Mouse (Mus musculus) lung, embryonic 14.5 days (tissue): ENCODE measurements at regions not wholly inside any gene's neighbourhood (a gene's known extent, or its start where the extent isn't known, plus 50 kb on each side); places are given as distances from the start of the nearest gene placed in this dataset.
A peak's percentile ranks its signal among the peaks of the same experiment; 100 is the strongest.

Experiments used
- ATAC-seq: fragments of 200-750 bp; cut with Nextera tagmentation; 2 replicates; pipeline ENCODE4 v1.8.0; 2017; ENCODE audit warnings: mild to moderate bottlenecking, moderate TSS enrichment, moderate library complexity; ENCODE audit not compliant: insufficient read depth
- DNase-seq: peaks from one replicate; pipeline ENCODE4 v3.0.0-alpha.2; 2015
- H3K27ac ChIP-seq: fragments of 300-500 bp; sonication (generic); 2 replicates; pipeline ENCODE4 v1.5.1; 2014; ENCODE audit warnings: low read depth, mild to moderate bottlenecking, moderate library complexity
- H3K27me3 ChIP-seq: fragments of 300-500 bp; sonication (generic); 2 replicates; pipeline ENCODE4 v1.6.1; 2014; ENCODE audit warnings: low read length, control low read depth; ENCODE audit not compliant: insufficient read depth
- H3K36me3 ChIP-seq: fragments of 300-500 bp; sonication (generic); 2 replicates; pipeline ENCODE4 v1.6.1; 2014; ENCODE audit warnings: control low read depth; ENCODE audit not compliant: insufficient read depth
- H3K4me1 ChIP-seq: fragments of 300-500 bp; sonication (generic); 2 replicates; pipeline ENCODE4 v1.6.1; 2014; ENCODE audit warnings: antibody characterized with exemption, control low read depth; ENCODE audit not compliant: insufficient read depth
- H3K4me2 ChIP-seq: fragments of 300-500 bp; sonication (generic); 2 replicates; pipeline ENCODE4 v1.6.1; 2014; ENCODE audit warnings: mild to moderate bottlenecking
- H3K4me3 ChIP-seq: fragments of 300-500 bp; sonication (generic); 2 replicates; pipeline ENCODE4 v1.5.1; 2014; ENCODE audit warnings: low read depth, low read length
- H3K9ac ChIP-seq: fragments of 300-500 bp; sonication (generic); 2 replicates; pipeline ENCODE4 v1.6.1; 2014
- H3K9me3 ChIP-seq: fragments of 300-500 bp; sonication (generic); 2 replicates; pipeline ENCODE4 v1.6.1; 2016; ENCODE audit warnings: low read depth, low read length, control low read depth
- CTCF ChIP-seq: IDR thresholded peaks from 2 replicates; pipeline ENCODE4 v1.5.1; 2016; ENCODE audit warnings: antibody characterized with exemption, low read depth
- WGBS: fragments of 180-500 bp; shearing (Covaris S2); extraction: QIAGEN DNeasy Blood & Tissue Kit; methylation state at CpG from one replicate; pipeline ENCODE4 v1.1.7; 2014; 5-methylcytosine and 5-hydroxymethylcytosine counted together

DNA sequence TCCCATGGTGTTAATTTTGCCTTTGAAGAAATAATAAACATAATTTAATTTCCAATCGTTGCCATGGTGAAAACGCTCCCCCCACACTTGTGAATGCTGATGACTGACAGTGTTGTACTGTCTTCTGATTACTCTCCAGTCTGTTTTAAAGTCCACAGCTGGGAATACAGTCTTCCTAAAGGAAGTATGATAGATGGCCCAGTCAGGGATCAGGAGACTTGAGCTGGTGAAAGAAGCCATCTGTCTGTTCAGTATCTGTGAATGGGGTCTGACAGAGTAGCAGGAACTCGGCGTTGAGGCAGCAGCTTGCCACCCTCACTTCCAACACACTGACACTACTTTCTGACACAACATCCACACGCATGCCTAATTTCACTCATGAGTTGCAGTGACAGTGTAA lies 751.2 kb downstream of the Fat4 start:
- no peak overlapping the region for H3K27ac ChIP-seq
- no peaks in the 10 kb centered on the region for H3K4me1 ChIP-seq
- H3K36me3 ChIP-seq, result no peaks in the 10 kb centered on the region
- WGBS, result 26% methylated on average over 5 of the region's 5 CpGs
- H3K4me2 ChIP-seq, result no peak overlapping the region
- H3K9me3 ChIP-seq, result no peaks in the 10 kb centered on the region
- H3K27me3 ChIP-seq, result no peaks in the 10 kb centered on the region
- H3K4me3 ChIP-seq, result no peak overlapping the region
- peak; percentile 65 for DNase-seq
- ATAC-seq, result peak; percentile 56; the same call in 1 of the 2 replicates
- H3K9ac ChIP-seq, result no peak overlapping the region
- TF ChIP-seq CTCF, result no peak

- Histone ChIP-seq H3K36me3 (no peaks in the 10 kb centered on the region), H3K9ac (no peak overlapping the region), H3K27ac (no peak overlapping the region), H3K9me3 (no peaks in the 10 kb centered on the region), H3K4me3 (no peak overlapping the region), H3K4me2 (no peak overlapping the region), H3K27me3 (no peaks in the 10 kb centered on the region), H3K4me1 (no peaks in the 10 kb centered on the region)
- WGBS, result 41% methylated on average over 3 of the region's 3 CpGs
- ATAC-seq (no peak), DNase-seq (no peak)
- no peak for TF ChIP-seq CTCF
These were observed 756.5 kb downstream of the Fat4 start for GRCm38 (mm10) chr3:39643194-39643593.

DNA sequence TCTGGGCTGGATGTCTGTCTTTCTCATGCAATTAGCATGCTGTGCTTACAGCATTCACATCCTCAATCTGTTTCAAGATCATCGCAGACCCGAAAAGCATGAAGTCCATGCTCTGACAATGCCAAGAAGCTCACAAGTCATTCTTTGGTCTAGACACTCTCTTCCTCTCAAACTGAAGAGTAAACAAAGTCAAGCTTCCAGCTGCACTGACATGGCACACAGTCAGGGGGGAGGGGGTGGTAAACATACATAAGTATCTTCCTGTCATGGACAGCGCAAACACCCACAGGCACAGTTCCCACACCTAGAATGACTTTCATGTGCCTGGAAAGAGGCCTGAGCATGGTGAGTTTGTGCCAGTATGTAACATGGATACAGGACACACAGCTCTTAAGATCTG lies 780.1 kb downstream of the Fat4 start:
- no peaks in the 10 kb centered on the region for H3K27me3 ChIP-seq
- no peak for TF ChIP-seq CTCF
- 30% methylated on average over 3 of the region's 3 CpGs for WGBS
- H3K36me3 ChIP-seq, result no peaks in the 10 kb centered on the region
- no peaks in the 10 kb centered on the region; the same call in 1 of the 2 replicates for H3K4me1 ChIP-seq
- H3K4me2 ChIP-seq, result no peak overlapping the region
- DNase-seq, result peak; percentile 58
- peak; percentile 60; the same call in 1 of the 2 replicates for ATAC-seq
- H3K4me3 ChIP-seq, result no peak overlapping the region
- H3K27ac ChIP-seq, result peak overlapping the region; percentile 43; the same call in 1 of the 2 replicates
- no peak overlapping the region for H3K9ac ChIP-seq
- H3K9me3 ChIP-seq, result no peaks in the 10 kb centered on the region

- WGBS, result 39% methylated on average over 1 of the region's 1 CpGs
- no peak for TF ChIP-seq CTCF
- no peak for ATAC-seq
These were observed 782.4 kb downstream of the Fat4 start for GRCm38 (mm10) chr3:39669145-39669544.

DNA sequence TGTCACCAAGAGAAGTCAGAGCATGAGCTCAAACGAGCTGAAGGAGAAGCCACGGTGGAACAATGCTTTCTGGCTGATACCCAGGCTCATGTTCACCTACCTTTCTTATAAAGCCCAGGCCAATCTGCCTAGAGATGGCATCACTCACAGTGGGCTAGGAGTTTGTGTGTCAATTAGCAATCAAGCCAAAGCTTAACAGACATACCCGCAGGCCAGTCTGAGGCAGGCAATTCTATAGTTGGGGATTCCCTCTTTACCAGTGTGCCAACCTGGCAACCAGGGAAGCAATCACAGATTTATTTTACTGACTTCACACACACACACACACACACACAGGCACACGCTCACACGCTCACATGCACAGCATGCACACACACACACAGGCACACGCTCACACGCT lies 787.3 kb downstream of the Fat4 start:
- H3K27ac ChIP-seq, result no peak overlapping the region
- no peaks in the 10 kb centered on the region for H3K4me1 ChIP-seq
- no peaks in the 10 kb centered on the region for H3K36me3 ChIP-seq
- no peaks in the 10 kb centered on the region for H3K9me3 ChIP-seq
- H3K4me3 ChIP-seq, result no peak overlapping the region
- H3K9ac ChIP-seq, result no peak overlapping the region
- WGBS, result 90% methylated on average over 7 of the region's 7 CpGs
- H3K4me2 ChIP-seq, result no peak overlapping the region
- no peaks in the 10 kb centered on the region for H3K27me3 ChIP-seq
- no peak for TF ChIP-seq CTCF
- ATAC-seq (no peak), DNase-seq (no peak)

More at GRCm38 (mm10) chr3:39669145-39669544, 782.4 kb downstream of the Fat4 start:
- no peak overlapping the region for H3K27ac ChIP-seq
- no peak overlapping the region for H3K9ac ChIP-seq
- no peak overlapping the region for H3K4me3 ChIP-seq
- H3K27me3 ChIP-seq, result no peaks in the 10 kb centered on the region
- H3K9me3 ChIP-seq, result no peaks in the 10 kb centered on the region
- no peaks in the 10 kb centered on the region for H3K36me3 ChIP-seq
- peak; percentile 60 for DNase-seq
- no peaks in the 10 kb centered on the region; the same call in 1 of the 2 replicates for H3K4me1 ChIP-seq
- H3K4me2 ChIP-seq, result no peak overlapping the region

GRCm38 (mm10) chr3:39674927-39675326 lies 788.2 kb downstream of the Fat4 start:
- Histone ChIP-seq H3K4me2 (no peak overlapping the region), H3K27me3 (no peaks in the 10 kb centered on the region), H3K9me3 (no peaks in the 10 kb centered on the region), H3K36me3 (no peaks in the 10 kb centered on the region), H3K9ac (no peak overlapping the region), H3K4me1 (no peaks in the 10 kb centered on the region), H3K27ac (no peak overlapping the region), H3K4me3 (no peak overlapping the region)
- ATAC-seq, result no peak
- peak; percentile 44 for DNase-seq
- 51% methylated on average over 10 of the region's 10 CpGs for WGBS
- no peak for TF ChIP-seq CTCF

DNA sequence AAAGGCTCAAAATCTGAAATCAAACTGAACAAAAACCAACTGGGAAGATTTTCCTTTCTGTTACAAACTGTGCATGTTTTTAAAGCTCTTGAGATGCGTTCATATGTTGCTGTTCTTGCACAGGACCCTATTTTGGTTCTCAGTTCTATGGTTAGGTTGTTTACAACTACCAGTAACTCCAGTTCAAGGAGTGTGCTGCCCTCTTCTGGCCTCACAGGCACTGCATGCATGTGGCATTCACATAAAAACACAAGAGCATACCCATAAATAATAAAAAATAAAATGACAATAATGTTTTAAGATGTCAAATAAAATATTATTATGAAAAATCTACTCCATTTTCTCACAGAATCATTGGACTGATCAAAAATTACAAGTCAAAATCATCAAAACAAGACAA lies 818.9 kb downstream of the Fat4 start:
- ATAC-seq (no peak), DNase-seq (peak; percentile 31)
- Histone ChIP-seq H3K4me3 (no peak overlapping the region), H3K27ac (no peak overlapping the region), H3K36me3 (no peaks in the 10 kb centered on the region), H3K9me3 (no peaks in the 10 kb centered on the region), H3K4me1 (no peaks in the 10 kb centered on the region), H3K9ac (no peak overlapping the region), H3K4me2 (no peak overlapping the region), H3K27me3 (no peaks in the 10 kb centered on the region)
- peak; percentile 43 for TF ChIP-seq CTCF
- 84% methylated on average over 1 of the region's 1 CpGs for WGBS
